ENCODE assay signal across 24 mouse cellular contexts in the genomic region with DNA sequence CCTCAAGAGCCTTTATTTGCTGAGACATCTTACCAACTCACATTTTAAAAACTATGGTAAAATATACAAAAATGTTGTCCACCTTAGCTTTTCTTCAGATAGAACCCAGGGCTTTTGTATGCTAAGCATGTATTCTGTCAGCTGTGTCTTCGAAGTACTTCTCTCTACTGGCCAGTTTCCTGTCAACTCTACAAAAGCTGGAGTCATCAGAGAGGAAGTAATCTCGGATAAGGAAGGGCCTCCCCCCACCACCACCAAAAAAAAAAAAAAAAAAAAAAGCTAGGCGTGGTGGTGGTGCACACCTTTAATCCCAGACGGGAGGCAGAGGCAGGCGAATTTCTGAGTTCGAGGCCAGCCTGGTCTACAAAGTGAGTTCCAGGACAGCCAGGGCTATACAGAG. TPM values are rescaled to one million over a fixed set of nuclear protein-coding genes. Genes with fewer than 3 reads are reported as not detected.
DNase-seq lines count a peak whose midpoint lies in the region; ATAC-seq lines count a peak whose summit lies in the region.
"Had no signal": no experiment of that assay in that cellular context is flagged by ENCODE, and none has a peak within 500 bp of the region (broad histone marks: within the 10 kb centered on the region; RNA-seq: fewer than 3 reads in every experiment).

No protein-coding gene starts in this region.

- H3K27ac ChIP-seq in midbrain, embryonic 11.5 days (ENCODE audit: low read depth, low read length), result no peak overlapping the region
- no peak overlapping the region for H3K27ac ChIP-seq in midbrain, embryonic 10.5 days (replicated peaks)
- H3K27ac ChIP-seq in hindbrain, embryonic 11.5 days (ENCODE audit: low read depth, low read length), result no peak overlapping the region
- H3K27ac ChIP-seq: forebrain, embryonic 10.5 days; forebrain, embryonic 13.5 days; heart, embryonic 15.5 days; hindbrain, embryonic 12.5 days; hindbrain, embryonic 15.5 days had no signal

- peak; percentile 28 for DNase-seq in midbrain, embryonic 11.5 days (ENCODE audit: low spot score, missing footprints)
- no peak for DNase-seq in midbrain, embryonic 10.5 days (ENCODE audit: low spot score)
- DNase-seq in MEL-GATA-1-ER (ENCODE audit: extremely low read depth, low read depth), result peak; percentile 42
- DNase-seq in adrenal gland, adult 18-20 months (ENCODE audit: low spot score in 2 of 2), result no peak
- no peak for DNase-seq in hindbrain, embryonic 11.5 days (ENCODE audit: low spot score)
- DNase-seq: adrenal gland, adult 8-10 months; adrenal gland, postnatal 25 days; B cell, adult 2 months; cerebellum, adult 18-20 months; cerebellum, adult 9-10 months; cerebellum, postnatal 14 days; gastrocnemius, postnatal 10 days; heart, adult 18-20 months; heart, postnatal 10 days; heart, postnatal 4 days had no signal

- no peaks in the 10 kb centered on the region for H3K9me3 ChIP-seq in midbrain, embryonic 11.5 days (ENCODE audit: control insufficient read depth, low read length)
- H3K9me3 ChIP-seq in midbrain, embryonic 10.5 days (replicated peaks), result no peaks in the 10 kb centered on the region
- no peaks in the 10 kb centered on the region for H3K9me3 ChIP-seq in hindbrain, embryonic 11.5 days (ENCODE audit: control insufficient read depth, low read length)
- H3K9me3 ChIP-seq: forebrain, embryonic 10.5 days; forebrain, embryonic 13.5 days; heart, embryonic 12.5 days; heart, embryonic 15.5 days; hindbrain, embryonic 12.5 days; hindbrain, embryonic 15.5 days had no signal

- no peak for ATAC-seq in midbrain, embryonic 11.5 days (ENCODE audit: low FRiP score)
- 0 out of 2 replicates have a peak, but pooled peaks have one; percentile 30 for ATAC-seq in megakaryocyte, adult 5-6 weeks (ENCODE audit: poor library complexity, severe bottlenecking)
- no peak for ATAC-seq in hindbrain, embryonic 11.5 days (ENCODE audit: low FRiP score)
- ATAC-seq: forebrain, embryonic 13.5 days; forebrain, embryonic 16.5 days; intestine, postnatal 0 days had no signal

- H3K36me3 ChIP-seq in midbrain, embryonic 11.5 days (ENCODE audit: control insufficient read depth, insufficient read depth, low read length), result no peaks in the 10 kb centered on the region
- H3K36me3 ChIP-seq in midbrain, embryonic 10.5 days, result no peaks in the 10 kb centered on the region
- H3K36me3 ChIP-seq in hindbrain, embryonic 11.5 days (ENCODE audit: control insufficient read depth, insufficient read depth, low read length), result no peaks in the 10 kb centered on the region
- H3K36me3 ChIP-seq: forebrain, embryonic 10.5 days; heart, embryonic 12.5 days; heart, embryonic 15.5 days; hindbrain, embryonic 12.5 days; hindbrain, embryonic 15.5 days had no signal

- no peaks in the 10 kb centered on the region for H3K27me3 ChIP-seq in midbrain, embryonic 11.5 days (ENCODE audit: control insufficient read depth, insufficient read depth, low read length)
- no peaks in the 10 kb centered on the region for H3K27me3 ChIP-seq in midbrain, embryonic 10.5 days (ENCODE audit: low read depth, poor library complexity, severe bottlenecking)
- no peaks in the 10 kb centered on the region for H3K27me3 ChIP-seq in hindbrain, embryonic 11.5 days (ENCODE audit: control insufficient read depth, insufficient read depth, low read length)
- H3K27me3 ChIP-seq: forebrain, embryonic 13.5 days; heart, embryonic 12.5 days; heart, embryonic 15.5 days; hindbrain, embryonic 12.5 days; hindbrain, embryonic 15.5 days had no signal

- 80% methylated on average over 6 of the region's 6 CpGs for WGBS in midbrain, embryonic 11.5 days
- 91% methylated on average over 6 of the region's 6 CpGs for WGBS in midbrain, embryonic 10.5 days
- WGBS in hindbrain, embryonic 11.5 days, result 91% methylated on average over 6 of the region's 6 CpGs

- no peaks in the 10 kb centered on the region for H3K4me1 ChIP-seq in midbrain, embryonic 11.5 days (ENCODE audit: control insufficient read depth, insufficient read depth, low read length)
- no peaks in the 10 kb centered on the region for H3K4me1 ChIP-seq in midbrain, embryonic 10.5 days
- no peaks in the 10 kb centered on the region for H3K4me1 ChIP-seq in hindbrain, embryonic 11.5 days (replicated peaks; ENCODE audit: control insufficient read depth, insufficient read depth, low read length)
- H3K4me1 ChIP-seq: forebrain, embryonic 10.5 days; forebrain, embryonic 13.5 days; heart, embryonic 12.5 days; heart, embryonic 15.5 days; hindbrain, embryonic 12.5 days; hindbrain, embryonic 15.5 days had no signal

- H3K9ac ChIP-seq in midbrain, embryonic 11.5 days (ENCODE audit: low read length), result no peak overlapping the region
- H3K9ac ChIP-seq in hindbrain, embryonic 11.5 days (ENCODE audit: low read depth, low read length), result no peak overlapping the region
- H3K9ac ChIP-seq: forebrain, embryonic 13.5 days; heart, embryonic 12.5 days; heart, embryonic 15.5 days; hindbrain, embryonic 12.5 days; hindbrain, embryonic 15.5 days had no signal

- H3K4me2 ChIP-seq in midbrain, embryonic 11.5 days, result no peak overlapping the region
- no peak overlapping the region for H3K4me2 ChIP-seq in hindbrain, embryonic 11.5 days (replicated peaks; ENCODE audit: low read depth, low read length)
- H3K4me2 ChIP-seq: forebrain, embryonic 13.5 days; heart, embryonic 12.5 days; heart, embryonic 15.5 days; hindbrain, embryonic 12.5 days; hindbrain, embryonic 15.5 days had no signal

- no peak overlapping the region for H3K4me3 ChIP-seq in midbrain, embryonic 11.5 days (ENCODE audit: low read depth, low read length)
- H3K4me3 ChIP-seq in midbrain, embryonic 10.5 days, result no peak overlapping the region
- H3K4me3 ChIP-seq in hindbrain, embryonic 11.5 days (ENCODE audit: low read depth, low read length), result no peak overlapping the region
- H3K4me3 ChIP-seq: forebrain, embryonic 10.5 days; forebrain, embryonic 13.5 days; heart, embryonic 12.5 days; heart, embryonic 15.5 days; hindbrain, embryonic 12.5 days; hindbrain, embryonic 15.5 days had no signal

RNA-seq across cellular contexts. Expression of gene Rab11a, which starts 11.8 kb away (rescaled TPM):
- 300 and 312 TPM in 2 replicates for polyA plus RNA-seq in midbrain, embryonic 11.5 days (2014; fragmentation: Nextera tagmentation; extraction: Ambion mirVana)
- polyA plus RNA-seq in midbrain, embryonic 10.5 days (2016; fragmentation: Nextera tagmentation; extraction: Ambion mirVana), result 275 and 277 TPM in 2 replicates
- total RNA-seq in megakaryocyte, adult 5-6 weeks (2015), result 249 and 281 TPM in 2 replicates
- total RNA-seq in megakaryocyte, adult 5-6 weeks (2017), result 144 and 161 TPM in 2 replicates
- total RNA-seq in adrenal gland, adult 18-20 months (2021), result 100 to 1,000 TPM; 218 to 290 TPM
- 322 and 331 TPM in 2 replicates for polyA plus RNA-seq in hindbrain, embryonic 11.5 days (2014; fragmentation: Nextera tagmentation; extraction: Ambion mirVana)

Comparison
In these comparisons a context has a peak if more than half of its experiments do, and no peak if none do; other contexts are left out.
1. DNase-seq: peak in midbrain, embryonic 11.5 days (single experiment) and MEL-GATA-1-ER (single experiment); none in midbrain, embryonic 10.5 days (single experiment), adrenal gland, adult 18-20 months (0 of 2) and hindbrain, embryonic 11.5 days (single experiment).